Mouse (Mus musculus): Measurements from ENCODE around the gene Eya2.

GRCm38 (mm10) chr2:165758534-165758933 is 163.7 kb downstream of the Eya2 start:
- no peak for TF ChIP-seq CTCF (IDR thresholded peaks at IDR 0.05; ENCODE audit: low read depth, low read length)
- TF ChIP-seq POLR2AphosphoS5 (IDR thresholded peaks at IDR 0.05; ENCODE audit: insufficient replicate concordance, low read depth, low read length) = no peak
- no peak for TF ChIP-seq TAL1 (conservative IDR thresholded peaks at IDR 0.05; ENCODE audit: low read depth, low read length)
- no peak for TF ChIP-seq GATA1 (IDR thresholded peaks at IDR 0.05; ENCODE audit: borderline replicate concordance, low read length)

Measured in G1E (cell line).